35 mouse cellular contexts compared by ENCODE assay signal in genomic region chr10:117654576-117655123, GRCm38 (mm10).
"Had no signal": no experiment of that assay in that cellular context is flagged by ENCODE, and none has a peak within 500 bp of the region (broad histone marks: within the 10 kb centered on the region; RNA-seq: fewer than 3 reads in every experiment).

No protein-coding gene starts in this region.

- ATAC-seq: hindbrain, embryonic 16.5 days; hindbrain, postnatal 0 days; inflammation-experienced regulatory T-cells, adult 6 months; intestine, embryonic 15.5 days; intestine, embryonic 16.5 days; intestine, postnatal 0 days had no signal

- H3K27ac ChIP-seq: heart, embryonic 13.5 days; heart, embryonic 15.5 days; hindbrain, embryonic 10.5 days; hindbrain, embryonic 12.5 days; hindbrain, embryonic 13.5 days; hindbrain, embryonic 14.5 days; hindbrain, embryonic 15.5 days; hindbrain, postnatal 0 days; intestine, embryonic 15.5 days; kidney, embryonic 15.5 days; kidney, postnatal 0 days; layer of hippocampus, adult 2 months; left cerebral cortex, adult 2 months had no signal

- H3K4me1 ChIP-seq: heart, embryonic 12.5 days; heart, embryonic 13.5 days; heart, embryonic 15.5 days; hindbrain, embryonic 12.5 days; hindbrain, embryonic 13.5 days; hindbrain, embryonic 15.5 days; intestine, embryonic 15.5 days had no signal

- H3K9me3 ChIP-seq: heart, embryonic 12.5 days; heart, embryonic 13.5 days; heart, embryonic 15.5 days; hindbrain, embryonic 10.5 days; hindbrain, embryonic 12.5 days; hindbrain, embryonic 13.5 days; hindbrain, embryonic 15.5 days; intestine, embryonic 15.5 days; kidney, embryonic 15.5 days had no signal

- H3K9ac ChIP-seq: heart, embryonic 12.5 days; heart, embryonic 13.5 days; heart, embryonic 15.5 days; hindbrain, embryonic 12.5 days; hindbrain, embryonic 13.5 days; hindbrain, embryonic 14.5 days; hindbrain, embryonic 15.5 days; intestine, embryonic 15.5 days; kidney, embryonic 15.5 days had no signal

- H3K4me3 ChIP-seq: heart, embryonic 12.5 days; heart, embryonic 13.5 days; heart, embryonic 15.5 days; hindbrain, embryonic 10.5 days; hindbrain, embryonic 12.5 days; hindbrain, embryonic 13.5 days; hindbrain, embryonic 15.5 days; intestine, embryonic 15.5 days; kidney, embryonic 15.5 days; layer of hippocampus, adult 2 months; left cerebral cortex, adult 2 months had no signal

- H3K36me3 ChIP-seq: heart, embryonic 12.5 days; heart, embryonic 13.5 days; heart, embryonic 15.5 days; hindbrain, embryonic 10.5 days; hindbrain, embryonic 12.5 days; hindbrain, embryonic 13.5 days; hindbrain, embryonic 15.5 days; intestine, embryonic 15.5 days; kidney, embryonic 15.5 days had no signal

- H3K4me2 ChIP-seq: heart, embryonic 11.5 days; heart, embryonic 12.5 days; heart, embryonic 13.5 days; heart, embryonic 15.5 days; hindbrain, embryonic 12.5 days; hindbrain, embryonic 13.5 days; hindbrain, embryonic 14.5 days; hindbrain, embryonic 15.5 days; intestine, embryonic 15.5 days; kidney, embryonic 15.5 days had no signal

- H3K27me3 ChIP-seq: heart, embryonic 12.5 days; heart, embryonic 13.5 days; heart, embryonic 15.5 days; hindbrain, embryonic 12.5 days; hindbrain, embryonic 15.5 days; intestine, embryonic 15.5 days; kidney, embryonic 15.5 days had no signal

- DNase-seq: heart, postnatal 10 days; heart, postnatal 14 days; heart, postnatal 36 days; heart, postnatal 4 days; kidney, adult 11 months; kidney, adult 18-20 months; kidney, adult 2 months; kidney, adult 8-10 months; kidney, adult 9 months; kidney, postnatal 10 days; kidney, postnatal 14 days; kidney, postnatal 25 days; kidney, postnatal 36 days; kidney, postnatal 4 days; layer of hippocampus, adult 9-11 months; layer of hippocampus, postnatal 36 days had no signal
